Mouse (Mus musculus): ENCODE data around the gene Tomm5. TPM values are rescaled to one million over a fixed set of nuclear protein-coding genes. Genes with fewer than 3 reads are reported as not detected.

The Tomm5 gene
- polyA plus RNA-seq (2012; rRNA removed) = 28.7 and 32.5 TPM in 2 replicates

GRCm38 (mm10) chr4:45107601-45108277 lies at the start of gene Tomm5:
Gene Tomm5 (minus strand): TSS chr4:45108114.

GRCm38 (mm10) chr4:45084021-45084894 lies 23.7 kb downstream of the Tomm5 start, which contains the start of gene Fbxo10:
Gene Fbxo10 (minus strand): TSS chr4:45084604.

Other genes starting within 250 kb of the Tomm5 start
- 42.8 and 64.3 TPM in 2 replicates for gene Grhpr, start 126.7 kb downstream of the Tomm5 start, polyA plus RNA-seq (2012; rRNA removed)
- 3.7 and 4.4 TPM in 2 replicates for gene Zbtb5, start 95.7 kb downstream of the Tomm5 start, polyA plus RNA-seq (2012; rRNA removed)
- gene Polr1e, start 89.5 kb downstream of the Tomm5 start, polyA plus RNA-seq (2012; rRNA removed) = 1.3 and 1.4 TPM in 2 replicates
- 3.8 and 4.2 TPM in 2 replicates for gene Fbxo10, start 23.5 kb downstream of the Tomm5 start, polyA plus RNA-seq (2012; rRNA removed)
- gene Frmpd1, start 76.8 kb upstream of the Tomm5 start, polyA plus RNA-seq (2012; rRNA removed) = 1.2 and 1.3 TPM in 2 replicates
- gene Trmt10b, start 189.0 kb upstream of the Tomm5 start, polyA plus RNA-seq (2012; rRNA removed) = 0.19 and 0.38 TPM in 2 replicates
- gene Dcaf10, start 234.0 kb upstream of the Tomm5 start, polyA plus RNA-seq (2012; rRNA removed) = 15.6 and 20.0 TPM in 2 replicates
- gene Exosc3, start 234.6 kb upstream of the Tomm5 start, polyA plus RNA-seq (2012; rRNA removed) = 6.8 and 11.9 TPM in 2 replicates